Mouse (Mus musculus) ES-Bruce4 (cell line): ENCODE measurements around the gene Kcnip1. TPM values are rescaled to one million over a fixed set of nuclear protein-coding genes. Genes with fewer than 3 reads are reported as not detected.
A peak's percentile ranks its signal among the peaks of the same experiment; 100 is the strongest.

ENCODE experiments used
- H3K27ac ChIP-seq: 2 replicates; pipeline ENCODE4 v1.5.1; 2012; ENCODE audit warnings: low read length, inconsistent platforms; ENCODE audit not compliant: insufficient read depth
- H3K27me3 ChIP-seq: 2 replicates; pipeline ENCODE4 v1.6.1; 2012; ENCODE audit warnings: mild to moderate bottlenecking, low read length, inconsistent platforms; ENCODE audit not compliant: control insufficient read depth, poor library complexity, insufficient read depth, severe bottlenecking
- H3K36me3 ChIP-seq: 2 replicates; pipeline ENCODE4 v1.6.1; 2012; ENCODE audit warnings: inconsistent platforms, mild to moderate bottlenecking, low read length, moderate library complexity; ENCODE audit not compliant: control insufficient read depth, poor library complexity, insufficient read depth, severe bottlenecking
- H3K4me1 ChIP-seq: one replicate; pipeline ENCODE4 v1.8.1; 2011; ENCODE audit warnings: low read length; ENCODE audit not compliant: control insufficient read depth, insufficient read depth
- H3K4me3 ChIP-seq: 2 replicates; pipeline ENCODE4 v1.5.1; 2011; ENCODE audit warnings: low read depth, mild to moderate bottlenecking, low read length
- H3K9ac ChIP-seq: 2 replicates; pipeline ENCODE4 v1.6.1; 2012; ENCODE audit warnings: low read depth, mild to moderate bottlenecking, inconsistent platforms; ENCODE audit not compliant: poor library complexity, severe bottlenecking
- H3K9me3 ChIP-seq: replicated peaks from 2 replicates; pipeline ENCODE4 v1.6.1; 2012; ENCODE audit warnings: mild to moderate bottlenecking, low read length, inconsistent platforms; ENCODE audit not compliant: control insufficient read depth, poor library complexity, insufficient read depth, severe bottlenecking
- CTCF ChIP-seq: IDR thresholded peaks from one replicate; pipeline ENCODE4 v1.8.1; 2011; ENCODE audit warnings: low read depth, low read length
- EP300 ChIP-seq: IDR thresholded peaks from 2 replicates; pipeline ENCODE4 v1.6.1; 2011; ENCODE audit warnings: low read depth, low read length; ENCODE audit not compliant: insufficient read depth
- POLR2A ChIP-seq: IDR thresholded peaks from one replicate; pipeline ENCODE4 v1.8.1; 2011; ENCODE audit warnings: low read length; ENCODE audit not compliant: insufficient read depth
- polyA plus RNA-seq: library from polyadenylated mRNA; stranded (reverse); fragments of >200 nt; gene quantifications from 2 replicates; pipeline ENCODE4 v1.2.4, GENCODE M21; 2011; ENCODE audit warnings: low read depth; ENCODE audit not compliant: missing spikeins, insufficient read depth, insufficient read length

The Kcnip1 gene
- polyA plus RNA-seq, 1 experiment = not detected

- Histone ChIP-seq H3K9me3 (no peaks in the 10 kb centered on the region), H3K36me3 (no peaks in the 10 kb centered on the region), H3K27me3 (no peaks in the 10 kb centered on the region), H3K9ac (no peak overlapping the region), H3K4me1 (no peaks in the 10 kb centered on the region), H3K4me3 (no peak overlapping the region), H3K27ac (no peak overlapping the region)
- no peak for TF ChIP-seq EP300
- no peak for TF ChIP-seq POLR2A
- TF ChIP-seq CTCF = no peak
These were observed 131.1 kb downstream of the Kcnip1 start for GRCm38 (mm10) chr11:33861823-33862222.

- no peaks in the 10 kb centered on the region for H3K9me3 ChIP-seq
- TF ChIP-seq CTCF (no peak), POLR2A (no peak), EP300 (no peak)
- no peaks in the 10 kb centered on the region for H3K36me3 ChIP-seq
- H3K27me3 ChIP-seq = no peaks in the 10 kb centered on the region
- no peak overlapping the region for H3K27ac ChIP-seq
- no peak overlapping the region for H3K4me3 ChIP-seq
- H3K4me1 ChIP-seq = no peaks in the 10 kb centered on the region
- no peak overlapping the region for H3K9ac ChIP-seq
These were observed 131.9 kb downstream of the Kcnip1 start for GRCm38 (mm10) chr11:33860905-33861582.

GRCm38 (mm10) chr11:33849614-33850013, 143.3 kb downstream of the Kcnip1 start:
- H3K9ac ChIP-seq = no peak overlapping the region
- H3K4me3 ChIP-seq = no peak overlapping the region
- H3K9me3 ChIP-seq = no peaks in the 10 kb centered on the region
- TF ChIP-seq CTCF = no peak
- no peak for TF ChIP-seq POLR2A
- no peak for TF ChIP-seq EP300
- H3K36me3 ChIP-seq = no peaks in the 10 kb centered on the region
- no peaks in the 10 kb centered on the region for H3K4me1 ChIP-seq
- H3K27ac ChIP-seq = no peak overlapping the region
- no peaks in the 10 kb centered on the region for H3K27me3 ChIP-seq

GRCm38 (mm10) chr11:33848685-33849084, 144.3 kb downstream of the Kcnip1 start:
- TF ChIP-seq EP300 = no peak
- no peak for TF ChIP-seq CTCF
- no peak for TF ChIP-seq POLR2A
- Histone ChIP-seq H3K4me3 (no peak overlapping the region), H3K27ac (no peak overlapping the region), H3K36me3 (no peaks in the 10 kb centered on the region), H3K9me3 (no peaks in the 10 kb centered on the region), H3K4me1 (no peaks in the 10 kb centered on the region), H3K9ac (no peak overlapping the region), H3K27me3 (peaks cover 2% of the 10 kb centered on the region; the same call in 1 of the 2 replicates)

- Histone ChIP-seq H3K9ac (no peak overlapping the region), H3K4me3 (no peak overlapping the region), H3K36me3 (no peaks in the 10 kb centered on the region), H3K27ac (no peak overlapping the region), H3K4me1 (no peaks in the 10 kb centered on the region), H3K9me3 (no peaks in the 10 kb centered on the region), H3K27me3 (peaks cover 7% of the 10 kb centered on the region)
- TF ChIP-seq CTCF (no peak), EP300 (no peak), POLR2A (no peak)
These were observed 147.0 kb downstream of the Kcnip1 start for GRCm38 (mm10) chr11:33845931-33846330.

- no peak for TF ChIP-seq CTCF
- no peak for TF ChIP-seq POLR2A
- TF ChIP-seq EP300 = no peak
- peaks cover 7% of the 10 kb centered on the region for H3K27me3 ChIP-seq
- H3K4me1 ChIP-seq = no peaks in the 10 kb centered on the region
- H3K9ac ChIP-seq = peak overlapping the region; percentile 64
- no peaks in the 10 kb centered on the region for H3K9me3 ChIP-seq
- H3K4me3 ChIP-seq = peak overlapping the region; percentile 35
- H3K36me3 ChIP-seq = no peaks in the 10 kb centered on the region
- no peak overlapping the region for H3K27ac ChIP-seq
These were observed 149.6 kb downstream of the Kcnip1 start for GRCm38 (mm10) chr11:33843294-33843864.
